Mouse (Mus musculus): ENCODE measurements around the gene Gm49416.
"Not testable (repeated sequence)": the region's sequence is repeated elsewhere in the genome, so short reads cannot be mapped to it uniquely, and the experiment has no call there.

Gm49416 gene

DNA sequence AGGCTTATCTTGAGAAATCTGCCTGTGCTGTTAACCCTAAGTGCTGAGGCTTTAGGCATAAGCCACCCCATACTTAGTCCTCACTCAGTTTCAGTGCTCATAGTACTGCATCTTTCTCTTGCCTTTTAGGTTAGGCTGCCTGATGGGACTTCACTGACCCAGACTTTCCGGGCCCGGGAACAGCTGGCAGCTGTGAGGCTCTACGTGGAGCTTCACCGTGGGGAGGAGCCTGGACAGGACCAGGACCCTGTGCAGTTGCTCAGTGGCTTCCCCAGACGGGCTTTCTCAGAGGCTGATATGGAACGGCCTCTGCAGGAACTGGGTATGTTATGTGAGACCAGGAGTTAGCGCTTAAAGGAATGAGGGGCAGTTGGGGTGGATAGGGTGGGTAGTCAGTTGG is 13.7 kb upstream of the Gm49416 start:
- no peak for DNase-seq (ENCODE audit: low spot score)

DNA sequence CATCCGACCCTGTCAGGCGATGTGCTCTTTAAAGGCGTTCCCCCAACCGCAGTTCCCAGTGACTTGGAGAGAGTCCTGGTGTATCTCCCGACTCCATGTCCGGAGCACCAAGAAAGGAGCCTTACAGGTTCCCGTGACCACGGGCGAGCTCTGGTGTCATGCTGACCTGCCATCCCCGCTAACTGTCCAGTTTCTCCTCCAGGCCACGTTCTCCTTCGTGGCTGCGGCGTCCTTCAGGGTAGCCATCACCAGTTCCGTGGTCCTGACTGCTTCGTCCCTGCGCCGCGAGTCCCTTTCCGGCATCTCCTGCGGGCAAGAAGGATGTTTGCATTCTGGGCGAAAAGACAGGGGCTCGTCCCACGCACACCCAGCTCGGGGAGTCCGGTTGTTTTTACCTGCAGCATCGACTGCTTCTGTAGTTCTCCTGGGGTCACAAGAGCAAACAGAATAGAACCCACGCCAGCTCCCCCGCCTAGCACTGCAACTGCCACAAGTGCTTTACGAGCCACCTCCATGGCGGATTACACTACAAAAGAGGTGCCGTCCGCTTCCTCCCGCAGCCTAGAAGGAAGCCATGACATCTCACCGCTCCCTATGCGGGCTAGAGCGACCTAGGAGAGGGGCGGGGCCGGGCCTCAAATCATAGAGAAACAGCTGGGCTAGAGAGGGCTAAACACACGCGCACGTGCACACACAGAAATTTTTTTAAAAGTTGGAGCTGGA is 8.3 kb upstream of the Gm49416 start, which contains the start of gene Uqcc3:
TSS of gene Uqcc3 (minus strand) at position 613 of the 723 bp plus-strand sequence.
- DNase-seq (ENCODE audit: low spot score): peak; percentile 90

DNA sequence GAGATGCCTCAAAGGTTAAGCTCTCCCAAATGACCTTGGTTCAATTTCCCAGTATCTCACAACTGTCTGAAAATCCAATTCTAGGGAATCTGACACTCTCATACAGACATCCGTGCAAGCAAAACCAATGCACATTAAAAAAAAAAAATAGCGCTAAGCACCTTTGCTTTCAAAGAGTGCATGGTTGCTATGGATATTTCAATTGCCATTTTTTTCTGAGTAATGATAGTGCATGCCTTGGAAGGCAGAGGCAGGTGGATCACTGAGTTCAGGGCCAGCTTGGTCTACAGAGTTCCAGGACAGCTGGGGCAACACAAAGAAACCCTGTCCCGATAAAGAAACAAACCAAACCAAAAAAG is 7.7 kb upstream of the Gm49416 start:
- no peak for DNase-seq (ENCODE audit: low spot score)

DNA sequence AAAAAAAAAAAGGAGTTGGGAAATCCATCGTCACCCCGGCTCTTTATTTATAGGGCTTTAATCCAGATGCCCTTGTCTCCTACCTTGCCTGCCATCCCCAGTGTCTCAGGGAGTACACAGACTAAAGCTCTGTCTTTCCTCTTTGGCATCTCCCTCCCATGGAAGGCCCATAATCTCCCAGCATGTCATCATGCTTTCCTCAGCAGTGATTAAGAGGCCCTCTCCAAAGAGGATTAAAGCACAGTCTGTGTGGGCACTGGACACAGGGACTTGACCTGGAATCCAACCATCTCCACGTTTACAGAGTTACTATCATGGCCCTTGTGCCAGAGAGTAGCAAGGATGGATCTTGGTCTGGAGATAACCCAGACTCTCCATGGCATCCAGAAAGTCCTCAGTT is 5.1 kb upstream of the Gm49416 start, which contains the start of the genes Lbhd1 and Gm49403:
TSS of gene Lbhd1 (plus strand) at position 117 of the 400 bp plus-strand sequence.
TSS of gene Gm49403 (plus strand) at position 315 of the 400 bp plus-strand sequence.
- no peak for DNase-seq (ENCODE audit: low spot score)

DNA sequence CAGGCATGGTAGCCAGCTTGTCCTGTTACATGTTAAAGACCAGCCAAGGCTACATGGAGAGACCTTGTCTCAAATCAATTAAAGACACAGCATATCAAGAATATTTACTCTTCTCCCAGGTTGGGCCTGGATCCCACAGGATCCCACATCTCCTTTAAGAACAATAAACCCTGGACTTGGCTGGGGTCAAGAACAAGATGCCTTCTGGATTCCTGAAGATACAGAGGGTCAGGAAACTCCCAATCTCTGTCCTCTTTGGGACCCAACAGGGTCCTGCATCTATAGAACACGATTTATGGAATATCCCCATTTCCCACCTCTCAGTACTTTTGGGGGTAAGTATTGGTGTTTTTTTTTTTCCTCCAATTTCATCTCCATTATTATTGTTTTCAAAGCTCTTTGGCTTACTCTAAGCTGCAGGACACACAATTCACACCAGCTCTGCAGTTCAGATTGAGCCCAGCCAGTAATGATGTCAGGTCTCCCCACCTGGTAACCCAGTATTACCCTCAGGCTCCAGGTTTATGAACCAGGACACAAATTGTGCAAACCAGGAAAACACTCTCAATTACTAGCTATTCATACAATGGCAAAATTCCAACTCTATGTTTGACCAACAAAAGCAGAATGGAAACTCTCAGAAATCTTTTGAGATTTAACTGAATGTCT is 1.7 kb upstream of the Gm49416 start:
- DNase-seq (ENCODE audit: low spot score): no peak

DNA sequence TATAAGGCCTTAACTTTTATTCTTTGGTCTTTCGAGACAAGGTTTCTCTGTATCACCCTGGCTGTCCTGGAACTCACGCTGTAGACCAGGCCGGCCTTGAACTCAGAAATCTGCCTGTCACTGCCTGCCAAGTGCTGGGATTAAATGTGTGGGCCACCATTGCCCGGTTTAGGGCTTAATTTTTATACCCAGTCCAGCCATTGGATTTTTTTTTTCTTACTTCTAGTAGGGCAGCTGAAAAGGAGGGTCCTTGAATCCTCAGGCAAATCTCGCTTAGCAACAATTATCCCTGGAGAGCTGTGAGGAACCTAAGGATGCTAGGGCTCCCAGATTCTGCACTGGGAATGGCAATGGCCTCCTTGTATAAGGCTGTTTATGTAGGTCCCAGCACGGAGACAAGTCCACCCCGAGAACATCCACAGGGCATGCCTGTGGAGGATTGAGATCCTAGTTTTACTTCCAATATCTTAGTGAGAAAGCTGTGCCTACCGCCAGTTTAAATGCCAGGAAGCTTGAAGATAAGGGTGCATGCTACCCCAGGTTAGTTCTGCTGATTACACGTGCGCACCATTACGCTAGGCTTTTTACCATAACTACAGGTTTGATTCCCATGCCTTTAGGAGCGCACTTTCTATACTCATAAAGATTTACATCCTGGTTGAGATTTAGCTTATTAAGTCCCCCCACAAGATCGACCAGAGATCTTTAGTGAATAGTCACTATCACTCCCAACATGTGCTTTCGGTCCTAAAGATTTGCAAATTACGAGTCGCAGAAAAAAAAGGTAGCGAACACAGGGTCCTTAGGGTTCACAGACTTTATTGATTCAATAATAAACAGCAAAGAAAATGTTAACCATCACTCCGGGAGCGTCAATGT is 902 bp upstream of the Gm49416 start:
- no peak for DNase-seq (ENCODE audit: low spot score)

DNA sequence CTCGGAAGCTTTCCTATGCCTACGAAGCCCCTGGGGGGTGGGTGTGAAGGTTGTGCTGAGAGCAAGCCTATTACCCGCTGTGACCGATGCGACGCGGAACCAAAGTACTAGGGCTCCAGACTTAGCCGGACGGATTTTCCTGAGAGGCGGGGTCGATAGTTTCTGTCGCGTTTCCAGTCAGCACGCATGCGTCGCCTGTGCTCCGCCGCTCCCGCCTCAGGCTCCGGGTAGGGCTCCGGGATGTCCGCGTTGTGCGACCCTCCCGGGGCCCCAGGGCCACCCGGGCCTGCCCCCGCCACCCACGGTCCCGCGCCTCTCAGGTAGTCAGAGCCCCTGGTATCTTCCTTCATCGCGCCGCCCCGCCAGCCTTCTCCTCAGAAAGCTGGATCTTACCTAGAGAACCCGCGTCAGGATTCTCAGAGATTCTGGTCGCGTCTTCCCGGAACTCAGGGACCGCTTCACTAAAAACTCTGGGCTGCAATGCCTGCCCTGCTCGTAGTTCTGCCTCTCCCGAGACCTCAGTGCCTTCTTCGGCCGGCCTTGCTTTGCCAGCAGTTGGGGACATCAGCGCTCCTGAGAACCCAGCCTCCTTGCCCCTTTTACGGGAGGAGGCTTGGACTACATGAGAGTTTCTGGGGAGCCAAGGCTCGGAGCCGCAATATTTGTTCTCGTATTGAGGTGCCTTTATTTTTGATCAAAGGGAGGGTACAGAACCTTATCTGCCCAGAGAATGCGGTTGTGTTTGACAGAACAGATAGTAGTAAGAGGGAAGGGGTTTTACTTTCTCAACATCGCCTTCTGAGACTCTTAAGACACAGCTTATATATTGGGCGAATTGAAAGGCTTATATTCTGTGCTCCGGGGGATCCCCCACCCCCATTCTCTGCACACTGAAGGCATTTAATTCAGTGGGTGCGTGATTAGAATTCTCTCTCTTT is 4.4 kb downstream of the Gm49416 start, which contains the start of gene Ints5:
TSS of gene Ints5 (plus strand) at position 177 of the 938 bp plus-strand sequence.
- peak; percentile 84 for DNase-seq (ENCODE audit: low spot score)

DNA sequence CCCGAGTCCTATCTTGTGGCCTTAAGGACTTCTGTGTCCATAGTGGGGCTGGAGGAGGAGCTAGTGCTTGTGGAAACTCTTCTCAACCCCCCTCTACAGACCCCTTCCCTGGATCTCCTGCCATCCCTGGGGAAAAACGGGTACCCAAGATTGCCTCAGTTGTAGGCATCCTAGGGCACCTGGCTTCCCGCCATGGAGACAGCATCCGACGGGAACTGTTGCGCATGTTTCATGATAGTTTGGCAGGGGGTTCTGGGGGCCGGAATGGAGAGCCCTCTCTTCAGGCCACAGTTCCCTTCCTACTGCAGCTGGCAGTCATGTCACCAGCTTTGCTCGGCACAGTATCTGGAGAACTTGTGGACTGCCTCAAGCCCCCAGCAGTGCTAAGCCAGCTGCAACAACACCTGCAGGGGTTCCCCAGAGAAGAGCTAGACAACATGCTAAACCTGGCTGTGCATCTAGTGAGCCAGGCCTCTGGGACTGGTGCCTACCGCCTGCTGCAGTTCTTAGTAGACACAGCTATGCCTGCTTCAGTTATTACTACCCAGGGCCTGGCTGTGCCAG is 6.8 kb downstream of the Gm49416 start:
- no peak for DNase-seq (ENCODE audit: low spot score)

DNA sequence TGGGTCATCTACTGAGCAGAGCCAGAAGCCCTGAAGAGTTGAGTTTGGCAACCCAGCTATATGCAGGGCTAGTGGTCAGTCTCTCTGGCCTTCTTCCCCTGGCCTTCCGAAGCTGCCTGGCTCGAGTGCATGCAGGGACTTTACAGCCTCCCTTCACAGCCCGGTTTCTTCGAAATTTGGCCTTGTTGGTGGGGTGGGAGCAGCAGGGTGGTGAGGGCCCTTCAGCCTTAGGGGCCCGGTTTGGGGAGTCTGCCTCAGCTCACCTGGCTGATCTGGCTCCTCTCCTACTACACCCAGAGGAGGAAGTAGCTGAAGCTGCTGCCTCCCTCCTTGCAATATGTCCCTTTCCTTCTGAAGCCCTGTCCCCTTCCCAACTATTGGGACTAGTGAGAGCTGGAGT is 7.5 kb downstream of the Gm49416 start:
- DNase-seq (ENCODE audit: low spot score): not testable (repeated sequence)

DNA sequence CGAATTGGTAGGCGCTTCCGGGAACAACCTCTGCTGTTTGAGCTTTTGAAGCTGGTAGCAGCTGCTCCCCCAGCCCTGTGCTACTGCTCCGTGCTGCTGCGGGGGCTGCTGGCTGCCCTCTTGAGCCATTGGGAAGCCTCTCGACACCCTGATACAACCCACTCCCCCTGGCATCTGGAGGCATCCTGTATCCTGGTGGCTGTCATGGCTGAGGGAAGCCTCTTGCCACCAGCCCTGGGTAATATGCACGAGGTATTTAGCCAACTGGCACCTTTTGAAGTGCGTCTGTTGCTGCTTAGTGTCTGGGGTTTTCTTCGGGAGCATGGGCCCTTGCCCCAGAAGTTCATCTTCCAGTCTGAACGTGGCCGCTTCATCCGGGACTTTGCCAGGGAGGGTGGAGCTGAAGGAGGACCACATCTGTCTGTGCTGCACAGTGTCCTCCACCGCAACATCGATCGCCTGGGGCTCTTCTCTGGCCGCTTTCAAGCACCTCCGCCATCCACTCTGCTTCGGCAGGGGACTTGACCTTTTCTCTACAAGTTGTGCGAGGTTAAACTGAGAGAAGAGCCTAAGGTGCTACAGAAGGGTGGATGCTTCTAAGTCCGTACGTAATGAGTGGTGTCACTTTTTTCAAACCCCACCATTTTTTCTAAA is 8.6 kb downstream of the Gm49416 start:
- peak; percentile 58 for DNase-seq (ENCODE audit: low spot score)

DNA sequence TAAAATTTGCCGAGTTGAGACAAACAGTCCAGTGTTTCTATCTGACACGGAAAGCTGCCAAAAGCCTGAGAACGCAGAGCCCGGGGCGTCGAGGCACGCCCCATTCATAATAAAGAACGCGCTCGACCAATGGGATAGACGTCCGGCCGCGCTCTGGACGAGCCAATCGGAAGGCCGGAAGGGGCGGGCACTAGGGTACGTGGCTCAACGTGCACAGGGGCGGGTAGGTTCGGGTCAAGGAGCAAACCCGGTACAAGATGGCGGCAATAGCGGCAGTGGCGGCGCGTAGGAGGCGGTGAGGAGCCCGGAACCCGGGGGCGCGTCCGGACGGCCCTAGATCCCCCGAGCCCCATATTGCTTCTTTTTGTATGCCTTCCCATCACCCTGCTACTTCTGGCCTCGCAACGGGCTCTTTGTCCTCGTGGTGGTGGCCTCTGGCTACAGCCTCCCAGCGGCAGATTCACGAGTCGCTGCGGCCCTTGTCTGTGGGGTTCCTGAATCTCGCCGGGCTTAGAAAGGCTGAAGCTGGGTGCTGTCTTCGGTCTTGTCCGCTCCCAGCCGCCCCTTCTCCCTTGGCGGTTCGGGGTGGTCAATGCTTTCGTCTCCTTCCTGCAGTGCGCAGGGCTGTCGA is 9.3 kb downstream of the Gm49416 start, which contains the start of gene Ganab:
TSS of gene Ganab (plus strand) at position 207 of the 631 bp plus-strand sequence.
- DNase-seq (ENCODE audit: low spot score): peak; percentile 96

DNA sequence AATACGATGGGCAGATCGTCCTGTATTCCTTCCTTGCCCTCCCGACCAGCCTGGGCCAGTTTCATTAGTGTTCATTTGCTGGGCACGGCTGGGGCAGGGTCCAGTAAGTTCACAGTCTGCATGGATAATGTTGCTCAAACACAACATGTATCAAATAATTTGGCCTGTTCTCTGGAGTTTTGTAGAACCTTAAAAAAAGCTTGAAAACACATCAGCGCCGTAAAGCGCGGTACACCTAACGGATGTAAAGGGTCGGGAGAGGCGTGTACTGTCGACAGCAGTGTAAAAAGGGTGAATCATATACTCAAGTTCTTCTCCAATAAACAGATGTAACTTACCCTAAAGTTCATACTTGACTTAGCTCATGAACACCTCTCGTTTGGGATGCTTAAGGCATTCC is 9.8 kb downstream of the Gm49416 start:
- no peak for DNase-seq (ENCODE audit: low spot score)

DNA sequence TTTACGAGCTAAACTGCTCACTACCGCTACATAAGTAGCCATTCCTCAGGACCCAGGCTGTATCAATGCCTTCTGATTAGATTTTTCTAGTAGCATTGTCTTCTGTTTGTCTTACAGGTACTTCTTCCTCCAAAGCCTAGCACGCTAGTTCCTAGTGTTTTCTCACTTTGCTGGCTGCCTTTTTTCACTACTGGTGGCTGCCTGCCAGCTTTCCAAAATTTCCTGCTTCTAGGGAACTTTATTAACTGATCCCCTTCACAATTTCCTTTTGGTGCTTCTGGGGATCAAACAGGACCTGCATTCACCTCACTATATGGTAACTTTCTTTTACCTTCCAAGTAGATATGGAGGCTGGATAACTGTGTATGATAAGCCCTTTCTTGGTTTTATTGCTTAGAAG is 10.4 kb downstream of the Gm49416 start:
- DNase-seq (ENCODE audit: low spot score): no peak

DNA sequence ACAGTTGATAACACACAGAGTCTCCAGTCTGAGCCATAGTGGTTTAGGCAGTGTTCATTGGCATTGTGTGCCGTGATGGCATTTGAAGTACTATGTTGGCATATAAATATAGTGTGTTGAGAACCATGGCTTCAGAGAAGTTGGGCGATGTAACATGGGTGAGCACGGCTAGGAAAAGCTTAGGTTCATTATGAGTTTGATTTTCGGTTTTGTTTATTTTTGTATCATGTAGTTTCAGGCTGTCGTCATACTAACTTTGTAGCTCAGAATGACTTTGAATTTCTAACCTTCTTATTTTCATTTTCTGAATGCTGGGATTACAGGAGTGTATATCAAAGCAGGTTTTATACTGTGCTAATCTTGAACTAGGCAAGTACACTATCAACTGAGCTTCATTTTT is 14.7 kb downstream of the Gm49416 start:
- DNase-seq (ENCODE audit: low spot score): no peak

DNA sequence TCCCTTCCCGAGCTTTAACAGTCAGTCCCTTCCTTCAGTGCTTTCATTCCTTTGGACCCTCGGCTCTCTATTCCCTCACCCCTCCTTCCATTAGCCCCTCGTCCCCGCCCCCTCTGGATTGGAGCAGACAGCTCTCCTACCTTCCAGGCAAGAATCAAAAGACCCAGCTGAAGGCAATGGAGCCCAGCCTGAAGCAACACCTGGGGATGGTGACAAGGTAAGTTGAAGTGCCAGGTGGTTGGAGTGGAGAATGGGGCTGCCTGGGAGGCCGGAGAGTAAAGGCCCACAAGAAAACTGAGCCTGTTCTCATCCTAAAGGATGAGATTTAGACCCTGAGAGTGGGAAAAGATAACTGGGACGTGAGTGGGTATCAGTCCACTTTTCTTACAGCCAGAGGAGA is 19.8 kb downstream of the Gm49416 start:
- DNase-seq (ENCODE audit: low spot score): no peak

DNA sequence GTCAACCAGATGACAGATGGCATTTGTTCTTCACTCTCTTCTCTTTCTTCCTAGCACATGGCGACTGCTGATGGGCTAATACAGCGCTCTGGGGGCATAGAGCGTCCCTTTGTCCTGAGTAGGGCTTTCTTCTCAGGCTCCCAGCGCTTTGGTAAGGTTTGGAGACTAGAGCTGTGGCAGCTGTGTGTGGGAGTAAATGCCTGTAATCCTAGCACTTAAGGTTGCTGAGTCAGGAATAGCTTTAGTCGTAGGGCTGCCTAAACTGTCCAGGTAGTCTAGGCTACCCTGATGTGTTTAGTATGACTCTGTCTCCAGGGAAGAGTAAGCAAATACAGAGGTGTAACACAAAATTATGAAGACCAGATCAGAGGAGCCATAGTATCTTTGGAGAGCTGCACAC is 23.1 kb downstream of the Gm49416 start:
- DNase-seq (ENCODE audit: low spot score): no peak

DNA sequence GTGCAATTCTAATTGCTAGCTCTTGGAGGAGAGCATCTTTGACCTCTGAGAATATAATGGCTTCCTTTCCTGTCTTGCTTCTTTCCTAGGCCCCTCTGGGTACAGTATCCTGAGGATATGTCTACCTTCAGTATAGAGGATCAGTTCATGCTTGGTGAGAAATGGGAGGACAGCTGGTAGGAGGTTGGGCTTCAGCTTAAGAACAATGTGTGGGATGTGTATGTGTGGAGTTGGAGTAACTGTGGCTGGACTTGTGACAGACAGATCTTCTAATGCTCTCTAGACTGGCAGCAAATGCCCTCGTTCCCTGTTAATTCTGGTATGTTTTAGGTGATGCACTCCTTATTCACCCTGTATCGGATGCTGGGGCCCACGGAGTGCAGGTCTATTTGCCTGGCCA is 25.5 kb downstream of the Gm49416 start:
- no peak for DNase-seq (ENCODE audit: low spot score)

DNA sequence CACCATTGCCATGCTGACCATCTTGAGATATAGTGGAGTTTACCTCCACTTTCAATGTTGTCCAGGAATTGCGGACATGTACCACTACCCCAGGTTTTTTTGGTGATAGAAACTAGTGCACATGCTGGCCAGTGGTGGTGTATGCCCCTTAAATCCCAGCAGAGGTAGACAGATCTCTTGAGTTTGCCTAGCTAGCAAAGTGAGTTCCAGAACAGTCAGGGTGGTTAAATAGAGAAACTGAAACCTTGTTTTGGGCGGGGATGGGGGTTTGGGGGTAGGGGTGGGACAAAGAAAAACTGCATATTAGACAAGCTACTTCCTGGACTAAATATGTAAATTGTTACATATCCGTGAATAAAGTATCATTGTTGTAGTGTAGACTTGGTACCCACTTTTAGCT is 30.3 kb downstream of the Gm49416 start:
- DNase-seq (ENCODE audit: low spot score): no peak

DNA sequence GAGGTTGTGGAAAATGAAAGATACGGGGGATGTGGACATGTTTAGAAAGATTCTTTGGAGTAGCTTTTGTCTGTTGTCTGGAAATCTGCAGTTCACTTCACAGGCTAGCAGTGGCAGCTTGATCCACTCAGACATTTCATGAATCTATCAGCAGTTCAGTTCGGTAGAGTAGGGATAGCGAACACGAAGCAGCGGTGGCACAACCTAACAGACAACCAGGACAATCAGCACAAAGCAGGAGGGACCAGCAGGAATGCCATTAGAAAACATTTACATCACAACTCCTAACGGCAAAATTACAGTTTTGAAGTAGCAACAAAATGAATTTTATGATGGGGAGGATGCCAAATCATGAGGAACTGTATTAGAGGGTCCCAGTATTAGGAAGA is 31.0 kb downstream of the Gm49416 start:
- DNase-seq (ENCODE audit: low spot score): no peak
